Mouse (Mus musculus) embryonic fibroblast, embryonic 13.5 days (primary cell): ENCODE results near the gene Slc22a6. TPM values are rescaled to one million over a fixed set of nuclear protein-coding genes. Genes with fewer than 3 reads are reported as not detected.

ENCODE experiments used
- H3K27ac ChIP-seq: 2 replicates; pipeline ENCODE4 v1.5.1; 2012; ENCODE audit warnings: low read length, control low read depth, inconsistent platforms; ENCODE audit not compliant: insufficient read depth
- H3K4me1 ChIP-seq: 2 replicates; pipeline ENCODE4 v1.6.1; 2011; ENCODE audit warnings: low read length; ENCODE audit not compliant: control insufficient read depth, insufficient read depth
- H3K4me3 ChIP-seq: 2 replicates; pipeline ENCODE4 v1.5.1; 2011; ENCODE audit warnings: mild to moderate bottlenecking, control low read depth, low read length; ENCODE audit not compliant: insufficient read depth
- CTCF ChIP-seq: IDR thresholded peaks from 2 replicates; pipeline ENCODE4 v1.5.1; 2011; ENCODE audit warnings: mild to moderate bottlenecking, control low read depth, low read length, moderate library complexity, borderline replicate concordance; ENCODE audit not compliant: insufficient read depth
- POLR2A ChIP-seq: IDR thresholded peaks from 2 replicates; pipeline ENCODE4 v1.6.1; 2011; ENCODE audit warnings: low read depth, mild to moderate bottlenecking, control low read depth, low read length, moderate library complexity
- polyA plus RNA-seq: library from polyadenylated mRNA; stranded (reverse); fragments of >200 nt; gene quantifications from 2 replicates; pipeline ENCODE4 v1.2.4, GENCODE M21; 2011; ENCODE audit warnings: low read depth; ENCODE audit not compliant: missing spikeins, insufficient read length

The Slc22a6 gene
- polyA plus RNA-seq, result not detected in 2 replicates

- H3K4me1 ChIP-seq, result no peaks in the 10 kb centered on the region
- H3K27ac ChIP-seq, result no peak within 1 kb of the TSS
- H3K4me3 ChIP-seq, result no peak within 1 kb of the TSS
- TF ChIP-seq CTCF, result no peak
Observed at GRCm38 (mm10) chr19:8617904-8618303, at the start of gene Slc22a6. TSS of gene Slc22a6 (plus strand) at chr19:8618039.

GRCm38 (mm10) chr19:8569453-8569863, 48.4 kb upstream of the Slc22a6 start:
- Histone ChIP-seq H3K4me1 (no peaks in the 10 kb centered on the region; the same call in 1 of the 2 replicates), H3K4me3 (no peak overlapping the region), H3K27ac (no peak overlapping the region)
- no peak for TF ChIP-seq POLR2A
- 0 out of 2 replicates have a peak, but pooled peaks have one; percentile 19 for TF ChIP-seq CTCF

GRCm38 (mm10) chr19:8570341-8571040, 47.3 kb upstream of the Slc22a6 start:
- H3K4me1 ChIP-seq, result no peaks in the 10 kb centered on the region; the same call in 1 of the 2 replicates
- TF ChIP-seq CTCF (no peak), POLR2A (no peak)
- H3K4me3 ChIP-seq, result no peak overlapping the region
- no peak overlapping the region for H3K27ac ChIP-seq

GRCm38 (mm10) chr19:8571746-8572145, 46.1 kb upstream of the Slc22a6 start:
- Histone ChIP-seq H3K4me1 (no peaks in the 10 kb centered on the region; the same call in 1 of the 2 replicates), H3K4me3 (no peak overlapping the region), H3K27ac (no peak overlapping the region)
- TF ChIP-seq POLR2A (no peak), CTCF (no peak)

GRCm38 (mm10) chr19:8572485-8572884, 45.4 kb upstream of the Slc22a6 start:
- Histone ChIP-seq H3K27ac (no peak overlapping the region), H3K4me3 (no peak overlapping the region), H3K4me1 (no peaks in the 10 kb centered on the region; the same call in 1 of the 2 replicates)
- no peak for TF ChIP-seq POLR2A
- no peak for TF ChIP-seq CTCF

GRCm38 (mm10) chr19:8577432-8577831, 40.4 kb upstream of the Slc22a6 start:
- no peak for TF ChIP-seq CTCF
- TF ChIP-seq POLR2A, result no peak
- Histone ChIP-seq H3K4me1 (no peaks in the 10 kb centered on the region), H3K4me3 (no peak overlapping the region), H3K27ac (no peak overlapping the region)

- TF ChIP-seq CTCF (peak; percentile 94), POLR2A (no peak)
- no peak overlapping the region for H3K27ac ChIP-seq
- H3K4me1 ChIP-seq, result no peaks in the 10 kb centered on the region
- H3K4me3 ChIP-seq, result 0 out of 2 replicates have a peak overlapping the region, but pooled peaks have one; percentile 3
Observed at GRCm38 (mm10) chr19:8578293-8578969, 39.4 kb upstream of the Slc22a6 start.

- H3K27ac ChIP-seq, result no peak overlapping the region
- TF ChIP-seq CTCF (no peak), POLR2A (no peak)
- H3K4me1 ChIP-seq, result no peaks in the 10 kb centered on the region
- H3K4me3 ChIP-seq, result no peak overlapping the region
Observed at GRCm38 (mm10) chr19:8578970-8579342, 38.9 kb upstream of the Slc22a6 start.

- TF ChIP-seq POLR2A, result no peak
- TF ChIP-seq CTCF, result no peak
- no peak overlapping the region for H3K27ac ChIP-seq
- H3K4me1 ChIP-seq, result no peaks in the 10 kb centered on the region
- no peak overlapping the region for H3K4me3 ChIP-seq
Observed at GRCm38 (mm10) chr19:8585298-8585697, 32.5 kb upstream of the Slc22a6 start.

- H3K27ac ChIP-seq, result no peak overlapping the region
- H3K4me3 ChIP-seq, result no peak overlapping the region
- H3K4me1 ChIP-seq, result no peaks in the 10 kb centered on the region
- no peak for TF ChIP-seq CTCF
Observed at GRCm38 (mm10) chr19:8585899-8586298, 31.9 kb upstream of the Slc22a6 start.
